Comparison of ENCODE assay signal across 17 mouse cellular contexts in genomic region chr8:114100561-114101206, GRCm38 (mm10). TPM values are rescaled to one million over a fixed set of nuclear protein-coding genes. Genes with fewer than 3 reads are reported as not detected.
DNase-seq lines count a peak whose midpoint lies in the region; ATAC-seq and TF ChIP-seq lines count a peak whose summit lies in the region.
"Had no signal": no experiment of that assay in that cellular context is flagged by ENCODE, and none has a peak within 500 bp of the region (broad histone marks: within the 10 kb centered on the region; RNA-seq: fewer than 3 reads in every experiment).

No protein-coding gene starts in this region.

- H3K4me2 ChIP-seq in liver, postnatal 0 days (ENCODE audit: low read depth, low read length) = no peak overlapping the region
- H3K4me2 ChIP-seq in liver, embryonic 12.5 days = no peak overlapping the region
- H3K4me2 ChIP-seq: neural tube, embryonic 13.5 days had no signal

- H3K27me3 ChIP-seq in liver, postnatal 0 days (ENCODE audit: insufficient read depth, low read length) = no peaks in the 10 kb centered on the region
- no peaks in the 10 kb centered on the region for H3K27me3 ChIP-seq in liver, embryonic 12.5 days (replicated peaks)
- H3K27me3 ChIP-seq: neural tube, embryonic 13.5 days had no signal

- no peak overlapping the region for H3K27ac ChIP-seq in liver, postnatal 0 days (ENCODE audit: low read depth)
- H3K27ac ChIP-seq in liver, embryonic 12.5 days = no peak overlapping the region
- H3K27ac ChIP-seq: macrophage; neural tube, embryonic 13.5 days had no signal

- WGBS in liver, postnatal 0 days (ENCODE audit: insufficient replicate concordance) = 60% methylated on average over 14 of the region's 14 CpGs
- WGBS in liver, embryonic 12.5 days (ENCODE audit: insufficient replicate concordance) = 58% methylated on average over 14 of the region's 14 CpGs

- TF ChIP-seq CTCF in liver, postnatal 0 days (IDR thresholded peaks at IDR 0.05; ENCODE audit: low read depth) = peak; percentile 20; the same call in 1 of the 2 replicates

- peak; percentile 12 to 21 for DNase-seq in cerebellum, postnatal 14 days
- no peak for DNase-seq in cerebellum, postnatal 4 days (ENCODE audit: low spot score in 2 of 2)
- DNase-seq in liver, postnatal 0 days = no peak
- DNase-seq in ES-CJ7 (ENCODE audit: low read depth, low spot score) = peak; percentile 12
- peak; percentile 17 for DNase-seq in embryo, embryonic 10.5 days (ENCODE audit: low spot score)
- DNase-seq in left cerebral cortex, postnatal 36 days (ENCODE audit: low spot score in 2 of 2) = no peak
- DNase-seq in heart, postnatal 10 days = no peak
- DNase-seq: adrenal gland, postnatal 36 days; B cell, adult 2 months; gastrocnemius, postnatal 14 days; lung, adult 18-20 months; thymus, adult 18-20 months had no signal

- ATAC-seq in liver, postnatal 0 days = no peak
- ATAC-seq in liver, embryonic 12.5 days = no peak
- ATAC-seq: activated CD4-positive, CD25-positive, alpha-beta regulatory T cell, adult 4 months had no signal

- intact Hi-C loops in left cerebral cortex, postnatal 36 days (cut with DNase I) = loop anchor here (10.0 kb wide), 1 partner anchor 104 kb away; the partner anchor contains the start of gene Vat1l
- intact Hi-C loops in heart, postnatal 10 days (cut with DNase I) = no loop called here

- no peak overlapping the region for H3K4me3 ChIP-seq in liver, postnatal 0 days (ENCODE audit: low read depth, low read length)
- H3K4me3 ChIP-seq in liver, embryonic 12.5 days = no peak overlapping the region
- H3K4me3 ChIP-seq: neural tube, embryonic 13.5 days had no signal

- H3K9me3 ChIP-seq in liver, postnatal 0 days (ENCODE audit: low read length) = no peaks in the 10 kb centered on the region
- no peaks in the 10 kb centered on the region for H3K9me3 ChIP-seq in liver, embryonic 12.5 days (replicated peaks)
- H3K9me3 ChIP-seq: neural tube, embryonic 13.5 days had no signal

- H3K4me1 ChIP-seq in liver, postnatal 0 days (ENCODE audit: insufficient read depth) = no peaks in the 10 kb centered on the region
- H3K4me1 ChIP-seq in liver, embryonic 12.5 days = no peaks in the 10 kb centered on the region
- H3K4me1 ChIP-seq: neural tube, embryonic 13.5 days had no signal

- H3K9ac ChIP-seq in liver, postnatal 0 days (replicated peaks) = no peak overlapping the region
- H3K9ac ChIP-seq in liver, embryonic 12.5 days = no peak overlapping the region
- H3K9ac ChIP-seq: neural tube, embryonic 13.5 days had no signal

- no peak for TF ChIP-seq EP300 in liver, postnatal 0 days (IDR thresholded peaks at IDR 0.05; ENCODE audit: low read depth)

- no peaks in the 10 kb centered on the region for H3K36me3 ChIP-seq in liver, postnatal 0 days (replicated peaks; ENCODE audit: insufficient read depth, low read length)
- H3K36me3 ChIP-seq in liver, embryonic 12.5 days = no peaks in the 10 kb centered on the region
- H3K36me3 ChIP-seq: neural tube, embryonic 13.5 days had no signal

RNA-seq across cellular contexts. Expression of gene Nudt7, which starts 32.7 kb away (rescaled TPM):
- 42.4 and 42.7 TPM in 2 replicates for polyA plus RNA-seq in liver, postnatal 0 days (2015; fragmentation: Nextera tagmentation; extraction: Ambion mirVana)
- 12.3 and 14.6 TPM in 2 replicates for polyA plus RNA-seq in liver, embryonic 12.5 days (2016; fragmentation: Nextera tagmentation; extraction: Ambion mirVana)
- 1 to 10 TPM; 4.5 to 5.4 TPM for total RNA-seq in left cerebral cortex, postnatal 36 days (2021)
- total RNA-seq in heart, postnatal 10 days (2021) = 10 to 100 TPM; 58.9 to 62.5 TPM
- total RNA-seq: MEL had no signal

Comparison
In these comparisons a context has a peak if more than half of its experiments do, and no peak if none do; other contexts are left out.
1. DNase-seq: peak in cerebellum, postnatal 14 days (2 of 2), ES-CJ7 (single experiment) and embryo, embryonic 10.5 days (single experiment); none in cerebellum, postnatal 4 days (0 of 2), liver, postnatal 0 days (single experiment), left cerebral cortex, postnatal 36 days (0 of 2) and heart, postnatal 10 days (0 of 2).
2. RNA of gene Nudt7, which starts 32.7 kb away (total RNA-seq): 58.9 to 62.5 TPM in heart, postnatal 10 days; 4.5 to 5.4 TPM in left cerebral cortex, postnatal 36 days; every median in the first group is over 4 times any median in the second.